Mouse (Mus musculus) ES-E14 (cell line): ENCODE data around the gene Prss16. TPM values are rescaled to one million over a fixed set of nuclear protein-coding genes. Genes with fewer than 3 reads are reported as not detected.

Experiments
- DNase-seq: peaks from one replicate; pipeline ENCODE4 v3.0.0-alpha.2; 2013; ENCODE audit warnings: low read depth, low spot score
- H3K27ac ChIP-seq: 2 replicates; pipeline ENCODE4 v1.5.1; 2012; ENCODE audit warnings: low read depth, mild to moderate bottlenecking, low read length, moderate library complexity, mixed read lengths; ENCODE audit not compliant: poor library complexity, insufficient read depth, severe bottlenecking
- H3K36me3 ChIP-seq: 2 replicates; pipeline ENCODE4 v1.6.1; 2012; ENCODE audit warnings: mild to moderate bottlenecking, low read length, moderate library complexity, mixed read lengths; ENCODE audit not compliant: control insufficient read depth, poor library complexity, insufficient read depth, severe bottlenecking
- H3K4me1 ChIP-seq, 2 experiments: fragments of 150-350 bp in 1 of 2; sonication (generic) in 1 of 2; 2 replicates each; pipeline ENCODE4 v1.6.1; 2012; ENCODE audit warnings: low read length in 2 of 2, mild to moderate bottlenecking in 1 of 2, mixed read lengths in 1 of 2; ENCODE audit not compliant: control insufficient read depth in 2 of 2, insufficient read depth in 2 of 2, poor library complexity in 1 of 2
- H3K4me3 ChIP-seq, 2 experiments: fragments of 150-350 bp in 1 of 2; sonication (generic) in 1 of 2; 2 replicates each; pipeline ENCODE4 v1.5.1; 2012; ENCODE audit warnings: low read length in 2 of 2, low read depth in 1 of 2, mild to moderate bottlenecking in 1 of 2, mixed read lengths in 1 of 2; ENCODE audit not compliant: insufficient read depth in 1 of 2, poor library complexity in 1 of 2, severe bottlenecking in 1 of 2
- H3K9ac ChIP-seq: 2 replicates; pipeline ENCODE4 v1.6.1; 2012; ENCODE audit warnings: low read depth, mild to moderate bottlenecking, low read length, mixed read lengths; ENCODE audit not compliant: poor library complexity, insufficient read depth, severe bottlenecking
- H3K9me3 ChIP-seq: fragments of 150-350 bp; sonication (generic); 2 replicates; pipeline ENCODE4 v1.6.1; 2012; ENCODE audit warnings: low read depth, mild to moderate bottlenecking, low read length; ENCODE audit not compliant: control insufficient read depth, insufficient read depth
- CHD2 ChIP-seq: IDR thresholded peaks from 2 replicates; pipeline ENCODE4 v1.6.1; 2014; ENCODE audit warnings: mild to moderate bottlenecking, low read depth, low read length, inconsistent platforms
- HCFC1 ChIP-seq: IDR thresholded peaks from 2 replicates; pipeline ENCODE4 v1.6.1; 2012; ENCODE audit warnings: low read length, inconsistent platforms, borderline replicate concordance; ENCODE audit not compliant: insufficient read depth
- MAFK ChIP-seq: IDR thresholded peaks from 2 replicates; pipeline ENCODE4 v1.6.1; 2014; ENCODE audit warnings: mild to moderate bottlenecking, low read depth, low read length, inconsistent platforms; ENCODE audit not compliant: insufficient read depth
- ZC3H11A ChIP-seq: IDR thresholded peaks from 2 replicates; pipeline ENCODE4 v1.6.1; 2012; ENCODE audit warnings: low read depth, mild to moderate bottlenecking, inconsistent platforms, low read length, borderline replicate concordance
- ZNF384 ChIP-seq: IDR thresholded peaks from 2 replicates; pipeline ENCODE4 v1.6.1; 2012; ENCODE audit warnings: low read depth, low read length, inconsistent platforms
- in situ Hi-C, 2 experiments: fragments of 600-800 bp; cut with MboI; formaldehyde crosslinking; loops; one replicate each; pipeline ENCODE4 v1.15.1; 2025; ENCODE audit warnings: low sequenced_read_pairs in 2 of 2, inconsistent platforms in 1 of 2; ENCODE audit not compliant: unreplicated experiment in 2 of 2
- total RNA-seq: library from RNA; depleted of rRNA; stranded (reverse); fragments of 300-350 nt; gene quantifications from 2 replicates; pipeline ENCODE4 v1.2.3, GENCODE M21; 2012

The Prss16 gene
- total RNA-seq, 1 experiment: 2.6 TPM

GRCm38 (mm10) chr13:22020901-22021339 is 11.4 kb upstream of the Prss16 start:
- H3K36me3 ChIP-seq: no peaks in the 10 kb centered on the region
- H3K27ac ChIP-seq: no peak overlapping the region
- TF ChIP-seq MAFK (peak; percentile 89), ZC3H11A (no peak), CHD2 (no peak)
- H3K9me3 ChIP-seq: no peaks in the 10 kb centered on the region
- DNase-seq: no peak
- peak overlapping the region; percentile 52 to 62 for H3K4me3 ChIP-seq
- H3K9ac ChIP-seq: no peak overlapping the region
- no peaks in the 10 kb centered on the region for H3K4me1 ChIP-seq
- in situ Hi-C loops: loop anchor here (5.0 to 25.0 kb wide), 3 partner anchors 86 to 759 kb away; no protein-coding TSS in a partner anchor

- no peak overlapping the region for H3K9ac ChIP-seq
- peak overlapping the region; percentile 52 to 62 for H3K4me3 ChIP-seq
- H3K4me1 ChIP-seq: no peaks in the 10 kb centered on the region
- no peak overlapping the region for H3K27ac ChIP-seq
- H3K36me3 ChIP-seq: no peaks in the 10 kb centered on the region
- H3K9me3 ChIP-seq: no peaks in the 10 kb centered on the region
- TF ChIP-seq CHD2 (no peak), ZNF384 (no peak), HCFC1 (no peak), MAFK (no peak), ZC3H11A (no peak)
- in situ Hi-C loops: loop anchor here (5.0 to 25.0 kb wide), 3 partner anchors 85 to 758 kb away; no protein-coding TSS in a partner anchor
- DNase-seq: no peak
Measured at GRCm38 (mm10) chr13:22019934-22020835, 10.6 kb upstream of the Prss16 start.

- TF ChIP-seq HCFC1 (no peak), ZC3H11A (no peak), CHD2 (no peak), ZNF384 (peak; percentile 95), MAFK (peak; percentile 89)
Measured at GRCm38 (mm10) chr13:22015479-22016450, 6.2 kb upstream of the Prss16 start.

GRCm38 (mm10) chr13:22014411-22014845 is 4.9 kb upstream of the Prss16 start:
- TF ChIP-seq HCFC1: no peak
- no peak for TF ChIP-seq ZC3H11A
- no peak for TF ChIP-seq CHD2
- no peak for TF ChIP-seq MAFK
- TF ChIP-seq ZNF384: no peak
- H3K4me3 ChIP-seq: no peak overlapping the region
- in situ Hi-C loops: loop anchor here in 1 of 2 experiments (25.0 kb wide), 1 partner anchor 752 kb away; no protein-coding TSS in a partner anchor
- H3K9ac ChIP-seq: no peak overlapping the region
- H3K4me1 ChIP-seq: peaks cover 0 to 4% of the 10 kb centered on the region in 2 experiments; a peak in 1 of 4 replicates
- DNase-seq: no peak
- no peaks in the 10 kb centered on the region for H3K36me3 ChIP-seq
- no peak overlapping the region for H3K27ac ChIP-seq
- no peaks in the 10 kb centered on the region for H3K9me3 ChIP-seq

More at GRCm38 (mm10) chr13:22015479-22016450, 6.2 kb upstream of the Prss16 start:
- no peaks in the 10 kb centered on the region for H3K9me3 ChIP-seq
- in situ Hi-C loops: loop anchor here in 1 of 2 experiments (25.0 kb wide), 1 partner anchor 753 kb away; no protein-coding TSS in a partner anchor
- no peak overlapping the region for H3K27ac ChIP-seq
- H3K9ac ChIP-seq: no peak overlapping the region
- no peaks in the 10 kb centered on the region for H3K36me3 ChIP-seq
- peaks cover 0 to 4% of the 10 kb centered on the region in 2 experiments; a peak in 1 of 4 replicates for H3K4me1 ChIP-seq
- DNase-seq: no peak
- H3K4me3 ChIP-seq: peak overlapping the region; percentile 3 to 11; a peak in 3 of 4 replicates
